Mouse (Mus musculus) skeletal muscle tissue, postnatal 0 days (tissue): ENCODE data around the gene Ptk7. TPM values are rescaled to one million over a fixed set of nuclear protein-coding genes. Genes with fewer than 3 reads are reported as not detected.

Experiments
- microRNA-seq, 2 experiments: library from miRNA; unstranded; fragments of <30 nt; microRNA quantifications; one replicate each; pipeline ENCODE4; 2016
- polyA plus RNA-seq: library from polyadenylated mRNA; unstranded; fragments of >200 nt; fragmentation: Nextera tagmentation; extraction: Ambion mirVana; gene quantifications from 2 replicates; pipeline ENCODE4 v1.2.1, GENCODE M21; 2015

Gene Ptk7
- 27.0 and 29.7 TPM in 2 replicates for polyA plus RNA-seq

GRCm38 (mm10) chr17:46628791-46629684 is at the start of gene Ptk7:
TSS of gene Ptk7 (minus strand) at chr17:46629504.

GRCm38 (mm10) chr17:46678416-46678815 is 49.1 kb upstream of the Ptk7 start, which contains the start of gene Mea1:
TSS of gene Mea1 (plus strand) at chr17:46678793.

DNA sequence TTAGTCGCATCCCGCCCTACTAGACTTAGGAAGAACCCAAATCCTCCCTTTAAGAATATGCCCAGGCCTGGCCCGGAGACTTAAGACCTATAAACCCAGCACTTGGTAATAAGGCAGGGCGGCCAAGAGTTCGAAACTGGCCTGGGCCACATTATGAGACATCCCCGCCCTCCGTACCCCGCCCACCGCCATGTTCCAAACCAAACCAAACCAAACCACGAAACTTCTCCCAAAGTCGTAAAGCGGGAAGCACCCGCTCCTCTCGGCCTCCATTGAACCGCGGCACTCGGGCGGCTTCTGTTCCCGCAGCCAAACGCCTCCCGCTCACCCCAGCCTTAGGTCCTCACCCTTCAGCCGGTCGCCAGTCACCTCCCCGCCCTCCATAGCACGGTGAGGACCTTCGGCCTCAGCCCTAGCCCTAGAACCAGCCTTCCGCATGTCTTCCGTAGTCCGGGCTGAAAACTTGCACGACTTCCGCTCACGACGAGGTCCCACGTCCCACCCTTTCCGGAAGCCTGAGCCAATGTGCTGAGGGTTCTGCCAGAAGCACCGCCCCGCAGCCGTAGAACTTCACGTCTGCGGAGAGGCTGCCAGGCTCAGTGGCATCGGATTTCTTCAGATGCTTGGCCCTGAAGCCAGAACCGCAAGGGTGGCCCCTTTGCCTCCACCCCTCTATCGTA is 44.7 kb upstream of the Ptk7 start, which contains the start of gene Rrp36:
Rrp36 (minus strand) TSS at position 503 of the 680 bp plus-strand sequence.

GRCm38 (mm10) chr17:46650232-46651031 is 21.1 kb upstream of the Ptk7 start, which contains the start of gene Cul7:
TSS of gene Cul7 (plus strand) at chr17:46650337.

DNA sequence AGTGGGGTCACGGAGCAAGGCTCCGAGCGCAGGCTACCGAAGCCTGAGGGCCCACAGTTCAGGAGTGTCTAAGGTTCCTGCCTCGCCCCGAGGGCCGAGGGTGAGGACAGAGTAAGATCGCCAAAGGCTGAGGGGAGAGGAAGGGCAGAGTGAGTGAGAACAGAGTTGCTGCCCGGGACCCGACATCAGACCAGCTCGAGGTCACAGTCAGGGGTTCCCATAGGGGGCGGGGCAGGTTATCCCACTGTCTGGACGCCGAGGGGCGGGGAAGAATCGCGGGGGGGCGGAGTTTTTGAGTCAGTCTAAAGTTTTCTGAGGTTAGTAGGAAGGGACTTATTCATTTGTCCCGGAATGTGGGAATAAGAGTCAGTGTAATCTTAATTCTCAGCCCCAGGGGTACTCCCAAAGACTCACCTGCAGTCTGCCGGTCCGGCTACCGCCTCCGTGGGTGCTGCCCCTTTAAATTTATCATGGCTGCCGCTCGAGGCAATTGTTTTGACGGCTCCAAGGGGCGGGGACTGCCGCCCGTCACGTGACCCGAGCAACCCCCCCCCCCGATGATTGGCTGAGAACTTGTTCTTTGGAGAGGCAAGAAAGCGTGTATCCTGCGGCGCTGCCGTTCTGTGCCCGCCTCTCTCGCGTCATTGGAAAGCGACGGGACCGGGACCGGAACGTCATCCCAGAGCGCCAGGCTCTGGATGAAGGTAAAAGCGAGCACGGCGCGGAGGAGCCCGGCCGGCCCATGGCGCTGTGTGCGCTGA is 16.4 kb upstream of the Ptk7 start, which contains the start of the genes Klc4 and Mrpl2:
Klc4 (minus strand) TSS at position 462 of the 761 bp plus-strand sequence.
Mrpl2 (plus strand) TSS at position 669 of the 761 bp plus-strand sequence.

GRCm38 (mm10) chr17:46555673-46556583 is 73.4 kb downstream of the Ptk7 start, which contains the start of gene Srf:
TSS of gene Srf (minus strand) at chr17:46556175.

DNA sequence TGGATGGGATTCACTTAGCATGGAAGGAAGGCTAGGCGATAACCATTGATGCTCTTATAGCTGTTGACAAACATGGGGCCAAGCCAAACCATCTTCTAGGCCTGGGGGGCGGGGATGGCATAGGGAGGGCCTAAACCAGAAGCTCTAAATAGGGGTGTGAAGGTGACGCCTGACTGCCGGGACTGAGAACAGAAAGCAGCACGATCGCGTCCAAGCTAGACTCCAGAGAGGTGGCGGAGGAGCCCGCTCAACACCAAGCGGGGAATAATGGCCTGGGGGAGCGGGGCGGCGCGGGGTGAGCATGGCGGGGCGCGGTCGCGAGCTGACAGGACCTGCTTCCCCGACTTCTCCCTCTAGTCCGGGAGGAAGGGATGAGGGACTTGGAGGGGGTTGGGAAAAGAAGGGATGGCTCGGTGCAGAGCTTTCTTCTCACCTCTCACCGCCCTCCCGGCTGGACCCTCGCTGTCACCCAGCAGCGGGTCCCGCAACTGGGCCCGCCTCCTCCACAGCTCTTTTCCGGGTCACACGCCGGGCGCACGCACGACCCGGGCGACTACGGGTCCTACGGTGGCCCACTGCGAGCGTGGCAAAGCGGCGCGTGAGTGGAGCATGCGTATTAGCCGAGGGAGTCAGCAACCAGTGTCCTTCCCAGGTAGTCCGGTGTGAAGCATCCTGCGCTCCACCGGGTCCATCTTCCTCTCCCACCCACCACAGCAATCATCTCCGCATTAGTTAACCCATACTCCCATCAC is 83.3 kb downstream of the Ptk7 start, which contains the start of gene Cul9:
Cul9 (minus strand) TSS at position 576 of the 752 bp plus-strand sequence.

Small RNA genes within 50 kb of the gene (microRNA-seq; reads per million reads assigned to microRNA genes)
- gene Mir6976, result 1.0 to 1.1 reads per million in 2 experiments

Other genes with a start within 250 kb of the Ptk7 start
- gene Zfp318, start 245.8 kb downstream of the Ptk7 start, polyA plus RNA-seq, result 4.8 and 5.7 TPM in 2 replicates
- gene Crip3, start 200.6 kb downstream of the Ptk7 start, polyA plus RNA-seq, result 0.96 and 2.6 TPM in 2 replicates
- gene Slc22a7, start 191.0 kb downstream of the Ptk7 start, polyA plus RNA-seq, result not detected in 2 replicates
- gene Ttbk1, start 141.8 kb downstream of the Ptk7 start, polyA plus RNA-seq, result 0.02 and 0.03 TPM in 2 replicates
- gene Dnph1, start 132.8 kb downstream of the Ptk7 start, polyA plus RNA-seq, result 4.4 and 6.8 TPM in 2 replicates
- 3.8 and 4.6 TPM in 2 replicates for gene Cul9, start 83.1 kb downstream of the Ptk7 start, polyA plus RNA-seq
- gene Srf, start 73.3 kb downstream of the Ptk7 start, polyA plus RNA-seq, result 11.5 and 11.8 TPM in 2 replicates
- gene Klc4, start 16.5 kb upstream of the Ptk7 start, polyA plus RNA-seq, result 21.3 and 22.1 TPM in 2 replicates
- 162 and 164 TPM in 2 replicates for gene Mrpl2, start 16.7 kb upstream of the Ptk7 start, polyA plus RNA-seq
- gene Cul7, start 20.8 kb upstream of the Ptk7 start, polyA plus RNA-seq, result 29.7 and 30.6 TPM in 2 replicates
- gene Rrp36, start 44.8 kb upstream of the Ptk7 start, polyA plus RNA-seq, result 31.2 and 38.9 TPM in 2 replicates
- gene Mea1, start 49.3 kb upstream of the Ptk7 start, polyA plus RNA-seq, result 77.9 and 84.1 TPM in 2 replicates
- gene Klhdc3, start 51.4 kb upstream of the Ptk7 start, polyA plus RNA-seq, result 276 and 315 TPM in 2 replicates
- 40.9 and 43.3 TPM in 2 replicates for gene Ppp2r5d, start 75.6 kb upstream of the Ptk7 start, polyA plus RNA-seq
- gene Pex6, start 82.0 kb upstream of the Ptk7 start, polyA plus RNA-seq, result 12.0 and 16.9 TPM in 2 replicates
- 2.6 and 3.7 TPM in 2 replicates for gene Gnmt, start 99.7 kb upstream of the Ptk7 start, polyA plus RNA-seq
- gene Cnpy3, start 122.7 kb upstream of the Ptk7 start, polyA plus RNA-seq, result 22.4 and 30.1 TPM in 2 replicates
- gene Ptcra, start 134.2 kb upstream of the Ptk7 start, polyA plus RNA-seq, result 0.18 and 0.23 TPM in 2 replicates
- gene 2310039H08Rik, start 143.1 kb upstream of the Ptk7 start, polyA plus RNA-seq, result 74.0 and 78.1 TPM in 2 replicates
- gene Rpl7l1, start 153.2 kb upstream of the Ptk7 start, polyA plus RNA-seq, result 64.8 and 75.2 TPM in 2 replicates
- gene Bicral, start 229.0 kb upstream of the Ptk7 start, polyA plus RNA-seq, result 2.6 and 2.7 TPM in 2 replicates